Mouse (Mus musculus) liver, postnatal 0 days (tissue): ENCODE data around the gene Dnmt3l. TPM values are rescaled to one million over a fixed set of nuclear protein-coding genes. Genes with fewer than 3 reads are reported as not detected.
A peak's percentile ranks its signal among the peaks of the same experiment; 100 is the strongest.

Source experiments
- ATAC-seq: fragments of 200-750 bp; cut with Nextera tagmentation; 2 replicates; pipeline ENCODE4 v1.8.0; 2017; ENCODE audit warnings: mild to moderate bottlenecking, moderate library complexity
- DNase-seq: peaks from one replicate; pipeline ENCODE4 v3.0.0-alpha.2; 2016
- H3K27ac ChIP-seq: fragments of 300-500 bp; sonication (generic); 2 replicates; pipeline ENCODE4 v1.5.1; 2014; ENCODE audit warnings: antibody characterized with exemption, moderate library complexity, mild to moderate bottlenecking, low read depth
- H3K27me3 ChIP-seq: fragments of 300-500 bp; sonication (generic); 2 replicates; pipeline ENCODE4 v1.6.1; 2014; ENCODE audit warnings: low read length, control low read depth, mixed read lengths; ENCODE audit not compliant: insufficient read depth
- H3K36me3 ChIP-seq: fragments of 300-500 bp; sonication (generic); replicated peaks from 2 replicates; pipeline ENCODE4 v1.6.1; 2014; ENCODE audit warnings: mild to moderate bottlenecking, control low read depth, low read length, moderate library complexity, mixed read lengths; ENCODE audit not compliant: insufficient read depth
- H3K4me1 ChIP-seq: fragments of 300-500 bp; sonication (generic); 2 replicates; pipeline ENCODE4 v1.6.1; 2014; ENCODE audit warnings: antibody characterized with exemption, mild to moderate bottlenecking, control low read depth; ENCODE audit not compliant: insufficient read depth
- H3K4me2 ChIP-seq: fragments of 300-500 bp; sonication (generic); 2 replicates; pipeline ENCODE4 v1.6.1; 2014; ENCODE audit warnings: low read depth, mild to moderate bottlenecking, low read length, moderate library complexity, mixed read lengths
- H3K4me3 ChIP-seq: fragments of 300-500 bp; sonication (generic); 2 replicates; pipeline ENCODE4 v1.5.1; 2014; ENCODE audit warnings: low read depth, low read length
- H3K9ac ChIP-seq: fragments of 300-500 bp; sonication (generic); replicated peaks from 2 replicates; pipeline ENCODE4 v1.6.1; 2014; ENCODE audit warnings: mild to moderate bottlenecking, moderate library complexity
- H3K9me3 ChIP-seq: fragments of 300-500 bp; sonication (generic); 2 replicates; pipeline ENCODE4 v1.6.1; 2016; ENCODE audit warnings: mild to moderate bottlenecking, control low read depth, low read length, mixed read lengths
- CTCF ChIP-seq: sonication (generic); IDR thresholded peaks from 2 replicates; pipeline ENCODE4 v1.5.1; 2016; ENCODE audit warnings: antibody characterized with exemption, low read depth
- EP300 ChIP-seq: IDR thresholded peaks from 2 replicates; pipeline ENCODE4 v1.6.1; 2016; ENCODE audit warnings: antibody characterized with exemption, low read depth, mild to moderate bottlenecking
- WGBS: fragments of 180-500 bp; shearing (Covaris S2); extraction: QIAGEN DNeasy Blood & Tissue Kit; methylation state at CpG from one replicate; pipeline ENCODE4 v1.1.7; 2014; ENCODE audit not compliant: insufficient replicate concordance; 5-methylcytosine and 5-hydroxymethylcytosine counted together
- polyA plus RNA-seq: library from polyadenylated mRNA; unstranded; fragments of >200 nt; fragmentation: Nextera tagmentation; extraction: Ambion mirVana; gene quantifications from 2 replicates; pipeline ENCODE4 v1.2.1, GENCODE M21; 2015

Dnmt3l gene
- polyA plus RNA-seq, 1 experiment from 2014 or later = not detected

GRCm38 (mm10) chr10:78100989-78101780 is 59.4 kb downstream of the Dnmt3l start:
- H3K27ac ChIP-seq = no peak overlapping the region
- TF ChIP-seq CTCF (no peak), EP300 (no peak)
- no peaks in the 10 kb centered on the region for H3K36me3 ChIP-seq
- H3K4me2 ChIP-seq = peak overlapping the region; percentile 36
- H3K27me3 ChIP-seq = no peaks in the 10 kb centered on the region
- 19% methylated on average over 16 of the region's 16 CpGs for WGBS
- peaks cover 8% of the 10 kb centered on the region for H3K4me1 ChIP-seq
- ATAC-seq (peak; percentile 58; the same call in 1 of the 2 replicates), DNase-seq (no peak)
- H3K9ac ChIP-seq = no peak overlapping the region
- no peak overlapping the region for H3K4me3 ChIP-seq
- H3K9me3 ChIP-seq = 0 out of 2 replicates have a peak, but pooled peaks cover 4% of the 10 kb centered on the region

- no peak overlapping the region for H3K9ac ChIP-seq
- H3K27ac ChIP-seq = no peak overlapping the region
- H3K4me3 ChIP-seq = no peak overlapping the region
- 82% methylated on average over 11 of the region's 11 CpGs for WGBS
- TF ChIP-seq CTCF = no peak
- TF ChIP-seq EP300 = no peak
- H3K4me1 ChIP-seq = peaks cover 8% of the 10 kb centered on the region
- ATAC-seq (no peak), DNase-seq (no peak)
- H3K27me3 ChIP-seq = no peaks in the 10 kb centered on the region
- no peak overlapping the region for H3K4me2 ChIP-seq
- H3K36me3 ChIP-seq = no peaks in the 10 kb centered on the region
- peaks cover 5% of the 10 kb centered on the region; the same call in 1 of the 2 replicates for H3K9me3 ChIP-seq
Observed at GRCm38 (mm10) chr10:78104555-78105490, 63.1 kb downstream of the Dnmt3l start.

- WGBS = 65% methylated on average over 12 of the region's 12 CpGs
- no peak for TF ChIP-seq CTCF
- TF ChIP-seq EP300 = no peak
- H3K4me1 ChIP-seq = peaks cover 8% of the 10 kb centered on the region
Observed at GRCm38 (mm10) chr10:78105548-78105947, 63.8 kb downstream of the Dnmt3l start.

More at GRCm38 (mm10) chr10:78105548-78105947, 63.8 kb downstream of the Dnmt3l start:
- Histone ChIP-seq H3K9me3 (peaks cover 5% of the 10 kb centered on the region; the same call in 1 of the 2 replicates), H3K4me3 (no peak overlapping the region), H3K27ac (no peak overlapping the region), H3K4me2 (no peak overlapping the region), H3K9ac (no peak overlapping the region), H3K27me3 (no peaks in the 10 kb centered on the region), H3K36me3 (no peaks in the 10 kb centered on the region)
- ATAC-seq (no peak), DNase-seq (no peak)

Other genes with a start within 250 kb of the Dnmt3l start
- gene Gm9639, start 246.9 kb upstream of the Dnmt3l start, polyA plus RNA-seq = not detected in 2 replicates
- not detected in 2 replicates for gene Gm19668, start 242.8 kb upstream of the Dnmt3l start, polyA plus RNA-seq
- not detected in 2 replicates for gene Gm9507, start 230.1 kb upstream of the Dnmt3l start, polyA plus RNA-seq
- gene Gm2696, start 227.3 kb upstream of the Dnmt3l start, polyA plus RNA-seq = not detected in 2 replicates
- gene Krtap10-4, start 214.9 kb upstream of the Dnmt3l start, polyA plus RNA-seq = not detected in 2 replicates
- not detected in 2 replicates for gene Krtap10-10, start 206.0 kb upstream of the Dnmt3l start, polyA plus RNA-seq
- gene Gm36176, start 195.1 kb upstream of the Dnmt3l start, polyA plus RNA-seq = not detected in 2 replicates
- gene Gm10318, start 189.1 kb upstream of the Dnmt3l start, polyA plus RNA-seq = not detected in 2 replicates
- not detected in 2 replicates for gene Gm3285, start 180.0 kb upstream of the Dnmt3l start, polyA plus RNA-seq
- gene Lrrc3, start 139.4 kb upstream of the Dnmt3l start, polyA plus RNA-seq = 24.4 and 26.6 TPM in 2 replicates
- 1.5 and 1.7 TPM in 2 replicates for gene Trpm2, start 71.4 kb upstream of the Dnmt3l start, polyA plus RNA-seq
- 4.0 and 4.4 TPM in 2 replicates for gene 1810043G02Rik, start 63.4 kb upstream of the Dnmt3l start, polyA plus RNA-seq
- 23.5 and 31.3 TPM in 2 replicates for gene Pfkl, start 31.9 kb upstream of the Dnmt3l start, polyA plus RNA-seq
- gene Aire, start 1.7 kb downstream of the Dnmt3l start, polyA plus RNA-seq = not detected in 2 replicates
- gene Icosl, start 27.4 kb downstream of the Dnmt3l start, polyA plus RNA-seq = 0.86 and 1.2 TPM in 2 replicates
- 20.8 and 23.9 TPM in 2 replicates for gene D10Jhu81e, start 127.8 kb downstream of the Dnmt3l start, polyA plus RNA-seq
- 5.3 and 6.1 TPM in 2 replicates for gene Pwp2, start 143.2 kb downstream of the Dnmt3l start, polyA plus RNA-seq
- gene Trappc10, start 202.7 kb downstream of the Dnmt3l start, polyA plus RNA-seq = 13.9 and 14.7 TPM in 2 replicates